Mouse (Mus musculus): ENCODE measurements around the gene Gng3. TPM values are rescaled to one million over a fixed set of nuclear protein-coding genes. Genes with fewer than 3 reads are reported as not detected.
"Not testable (repeated sequence)": the region's sequence is repeated elsewhere in the genome, so short reads cannot be mapped to it uniquely, and the experiment has no call there.

Gene Gng3
- total RNA-seq, 2 experiments from 2014 or later: not detected

GRCm38 (mm10) chr19:8850402-8850901 is 11.5 kb upstream of the Gng3 start, which contains the start of gene Lrrn4cl:
Gene Lrrn4cl, plus strand, starts transcription at chr19:8850768.
- intact Hi-C loops (cut with DNase I; ENCODE audit: low total_unique reads): no loop called here
- DNase-seq: peak; percentile 71

- DNase-seq: no peak
- intact Hi-C loops (cut with DNase I; ENCODE audit: low total_unique reads): loop anchor here (5.0 kb wide), 2 partner anchors 114 to 259 kb away; no protein-coding TSS in a partner anchor
Observed at GRCm38 (mm10) chr19:8848356-8848755, 9.4 kb upstream of the Gng3 start.

- intact Hi-C loops (cut with DNase I; ENCODE audit: low total_unique reads): loop anchor here (5.0 kb wide), 2 partner anchors 118 to 263 kb away; no protein-coding TSS in a partner anchor
- peak; percentile 76 for DNase-seq
Observed at GRCm38 (mm10) chr19:8844371-8845129, 5.6 kb upstream of the Gng3 start.

GRCm38 (mm10) chr19:8842961-8843360 is 4.0 kb upstream of the Gng3 start:
- DNase-seq: no peak
- intact Hi-C loops (cut with DNase I; ENCODE audit: low total_unique reads): no loop called here

GRCm38 (mm10) chr19:8841012-8841411 is 2.0 kb upstream of the Gng3 start:
- DNase-seq: no peak
- intact Hi-C loops (cut with DNase I; ENCODE audit: low total_unique reads): no loop called here

GRCm38 (mm10) chr19:8839908-8840791 is 1.2 kb upstream of the Gng3 start:
- DNase-seq: peak; percentile 76
- intact Hi-C loops (cut with DNase I; ENCODE audit: low total_unique reads): no loop called here

GRCm38 (mm10) chr19:8838041-8838730 is 808 bp downstream of the Gng3 start:
- intact Hi-C loops (cut with DNase I; ENCODE audit: low total_unique reads): no loop called here
- DNase-seq: peak; percentile 38

GRCm38 (mm10) chr19:8837251-8837791 is 1.7 kb downstream of the Gng3 start, which contains the start of gene Bscl2:
Gene Bscl2, plus strand, starts transcription at chr19:8837467.
- intact Hi-C loops (cut with DNase I; ENCODE audit: low total_unique reads): no loop called here

GRCm38 (mm10) chr19:8836327-8836726 is 2.7 kb downstream of the Gng3 start:
- DNase-seq; intact Hi-C loops (cut with DNase I; ENCODE audit: low total_unique reads): not testable (repeated sequence)

More at GRCm38 (mm10) chr19:8837251-8837791, 1.7 kb downstream of the Gng3 start, which contains the start of gene Bscl2:
- DNase-seq: peak; percentile 82

- intact Hi-C loops (cut with DNase I; ENCODE audit: low total_unique reads): no loop called here
Observed at GRCm38 (mm10) chr19:8832971-8833370, 6.0 kb downstream of the Gng3 start.

GRCm38 (mm10) chr19:8831262-8831661 is 7.7 kb downstream of the Gng3 start:
- intact Hi-C loops (cut with DNase I; ENCODE audit: low total_unique reads): no loop called here
- no peak for DNase-seq

More at GRCm38 (mm10) chr19:8832971-8833370, 6.0 kb downstream of the Gng3 start:
- no peak for DNase-seq

- DNase-seq: no peak
- intact Hi-C loops (cut with DNase I; ENCODE audit: low total_unique reads): no loop called here
Observed at GRCm38 (mm10) chr19:8830664-8831063, 8.3 kb downstream of the Gng3 start.

GRCm38 (mm10) chr19:8829660-8830059 is 9.3 kb downstream of the Gng3 start, which contains the start of gene AC129217.1:
Gene AC129217.1, plus strand, starts transcription at chr19:8829773.
- intact Hi-C loops (cut with DNase I; ENCODE audit: low total_unique reads): no loop called here
- DNase-seq: no peak

- intact Hi-C loops (cut with DNase I; ENCODE audit: low total_unique reads): no loop called here
- DNase-seq: no peak
Observed at GRCm38 (mm10) chr19:8822696-8823095, 16.3 kb downstream of the Gng3 start.

- intact Hi-C loops (cut with DNase I; ENCODE audit: low total_unique reads): no loop called here
- no peak for DNase-seq
Observed at GRCm38 (mm10) chr19:8821146-8821545, 17.8 kb downstream of the Gng3 start.

GRCm38 (mm10) chr19:8820424-8820956 is 18.5 kb downstream of the Gng3 start:
- no peak for DNase-seq
- intact Hi-C loops (cut with DNase I; ENCODE audit: low total_unique reads): no loop called here

- peak; percentile 99 for DNase-seq
- intact Hi-C loops (cut with DNase I; ENCODE audit: low total_unique reads): no loop called here
Observed at GRCm38 (mm10) chr19:8819596-8820423, 19.2 kb downstream of the Gng3 start, which contains the start of gene Hnrnpul2. Gene Hnrnpul2, plus strand, starts transcription at chr19:8820010.

Measured in gastrocnemius, postnatal 14 days (tissue).